Mouse (Mus musculus): ENCODE results near the gene Ksr1.

Ksr1 gene

GRCm38 (mm10) chr11:79145283-79146265, 633 bp downstream of the Ksr1 start:
- peak in 1 of 2 experiments; percentile 57 for DNase-seq

- DNase-seq = no peak
These were observed 1.5 kb downstream of the Ksr1 start for GRCm38 (mm10) chr11:79144741-79145140.

DNA sequence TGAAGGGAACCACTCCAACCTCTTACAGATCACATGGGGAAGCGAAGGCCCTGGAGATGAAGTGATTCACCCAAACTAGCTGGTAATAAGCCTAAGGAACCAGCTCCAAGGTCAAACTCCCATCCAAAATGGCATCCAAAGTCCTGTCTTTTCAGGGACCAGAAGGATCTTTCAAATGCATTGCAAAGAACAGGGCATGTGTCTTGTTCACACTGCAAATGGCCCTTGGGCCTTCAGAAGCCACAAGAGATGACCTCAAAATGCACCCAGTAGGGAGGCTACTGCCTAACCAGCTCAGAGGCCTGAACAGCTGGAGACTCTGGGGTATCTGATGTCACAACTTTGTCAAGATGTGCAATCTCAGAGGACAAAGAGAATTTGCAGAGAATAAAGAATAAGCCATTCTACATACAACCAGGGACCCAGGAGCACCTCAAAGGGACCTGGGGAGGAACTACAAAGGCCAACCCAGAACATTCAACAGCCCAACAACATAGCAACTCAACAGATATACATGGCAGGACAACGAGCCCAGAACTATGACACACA, 2.1 kb downstream of the Ksr1 start:
- DNase-seq = no peak

GRCm38 (mm10) chr11:79143322-79143721, 2.9 kb downstream of the Ksr1 start:
- DNase-seq = no peak

DNA sequence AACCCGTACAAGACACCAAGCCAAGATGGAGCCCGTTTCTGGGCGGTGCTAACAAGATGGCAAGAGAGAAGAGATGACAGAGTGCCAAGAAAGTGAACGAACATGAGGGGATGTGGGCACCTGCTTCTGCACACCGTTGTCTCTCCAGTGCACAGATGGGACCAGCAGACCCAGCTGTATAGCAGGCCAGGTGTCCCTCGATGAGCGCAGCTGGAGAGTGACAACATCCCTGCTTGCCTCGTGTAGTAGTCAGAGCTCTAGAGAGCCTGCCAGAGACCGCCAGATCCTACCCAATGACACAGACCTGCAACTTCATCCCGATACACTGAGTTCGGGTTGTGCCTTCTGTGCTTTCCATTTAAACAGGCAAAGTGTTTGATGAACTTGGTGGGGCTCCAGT, 3.8 kb downstream of the Ksr1 start:
- no peak for DNase-seq

DNA sequence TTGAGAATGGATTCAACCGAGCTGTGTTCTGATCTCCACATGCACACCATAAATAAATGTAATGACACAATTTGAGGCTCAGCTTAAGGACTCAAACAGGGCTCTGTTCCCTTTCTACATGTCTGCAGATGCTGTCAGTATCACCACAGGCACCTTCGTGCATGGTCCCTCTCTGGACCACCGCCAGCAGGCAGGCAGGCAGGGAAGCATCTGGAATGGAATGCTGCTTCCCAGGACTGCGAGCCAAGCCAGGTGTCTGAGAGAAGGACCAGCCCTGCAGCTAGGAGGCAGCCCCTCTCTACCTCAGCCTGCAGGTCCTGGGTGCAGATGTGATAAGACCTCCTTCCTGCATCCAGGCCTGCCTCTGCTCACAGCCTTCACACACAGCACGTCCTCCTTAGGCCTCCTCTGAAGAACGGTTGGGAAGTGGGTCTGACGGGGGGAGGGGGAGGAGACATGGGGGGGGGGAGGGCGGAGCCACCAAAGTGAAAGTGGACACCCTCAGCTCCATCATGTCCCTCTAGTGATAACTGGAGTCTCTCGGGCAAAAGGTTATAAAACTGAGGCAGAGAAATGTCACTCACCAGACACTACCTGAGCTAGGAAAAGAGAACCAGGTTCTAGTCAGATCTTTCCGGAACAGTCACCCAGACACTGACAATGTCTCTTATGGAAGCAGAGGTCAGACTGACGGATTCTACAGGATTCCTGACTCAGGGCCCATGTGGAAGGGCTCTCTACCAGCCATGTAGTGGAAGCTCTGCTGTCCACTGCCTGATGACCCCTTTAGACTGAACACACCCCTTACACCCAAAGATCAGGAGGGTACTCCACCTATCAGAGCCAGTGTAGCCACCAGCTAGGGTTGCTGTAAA, 4.7 kb downstream of the Ksr1 start:
- no peak for DNase-seq

- DNase-seq = no peak
These were observed 5.7 kb downstream of the Ksr1 start for GRCm38 (mm10) chr11:79140511-79140888.

- no peak for DNase-seq
These were observed 6.2 kb downstream of the Ksr1 start for GRCm38 (mm10) chr11:79139878-79140510.

- DNase-seq = no peak
These were observed 7.6 kb downstream of the Ksr1 start for GRCm38 (mm10) chr11:79138621-79139020.

- DNase-seq = no peak
These were observed 9.0 kb downstream of the Ksr1 start for GRCm38 (mm10) chr11:79137245-79137644.

- peak in 1 of 2 experiments; percentile 47 for DNase-seq
These were observed 10.4 kb downstream of the Ksr1 start for GRCm38 (mm10) chr11:79135685-79136360.

GRCm38 (mm10) chr11:79135105-79135503, 11.1 kb downstream of the Ksr1 start:
- DNase-seq = no peak

- DNase-seq = peak in 1 of 2 experiments; percentile 42
These were observed 11.6 kb downstream of the Ksr1 start for GRCm38 (mm10) chr11:79134416-79135104.

GRCm38 (mm10) chr11:79133961-79134360, 12.2 kb downstream of the Ksr1 start:
- DNase-seq = no peak

GRCm38 (mm10) chr11:79133051-79133450, 13.2 kb downstream of the Ksr1 start:
- DNase-seq = no peak

DNA sequence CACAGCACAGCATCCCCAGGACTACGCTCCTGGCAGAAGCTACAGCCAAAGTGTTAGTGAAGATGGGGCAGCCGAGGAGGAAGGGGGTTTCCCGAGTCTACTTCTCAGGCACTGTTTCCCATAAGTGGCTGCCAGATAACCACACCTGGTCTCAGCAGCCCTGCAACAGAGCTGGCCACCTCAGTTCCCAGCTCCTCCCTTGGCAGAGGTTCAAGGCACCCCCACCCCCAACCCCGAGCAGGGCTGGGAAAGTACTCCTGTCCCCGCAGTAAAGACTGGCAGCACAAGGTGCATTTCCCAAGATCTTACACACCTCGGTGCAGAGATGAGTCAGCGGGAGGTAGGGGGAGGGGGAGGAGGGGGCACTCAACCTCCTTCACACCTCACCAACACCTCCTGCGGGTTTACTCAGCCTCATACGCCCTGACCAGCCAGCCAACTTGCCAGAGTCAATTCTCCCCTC, 14.2 kb downstream of the Ksr1 start:
- no peak for DNase-seq

DNA sequence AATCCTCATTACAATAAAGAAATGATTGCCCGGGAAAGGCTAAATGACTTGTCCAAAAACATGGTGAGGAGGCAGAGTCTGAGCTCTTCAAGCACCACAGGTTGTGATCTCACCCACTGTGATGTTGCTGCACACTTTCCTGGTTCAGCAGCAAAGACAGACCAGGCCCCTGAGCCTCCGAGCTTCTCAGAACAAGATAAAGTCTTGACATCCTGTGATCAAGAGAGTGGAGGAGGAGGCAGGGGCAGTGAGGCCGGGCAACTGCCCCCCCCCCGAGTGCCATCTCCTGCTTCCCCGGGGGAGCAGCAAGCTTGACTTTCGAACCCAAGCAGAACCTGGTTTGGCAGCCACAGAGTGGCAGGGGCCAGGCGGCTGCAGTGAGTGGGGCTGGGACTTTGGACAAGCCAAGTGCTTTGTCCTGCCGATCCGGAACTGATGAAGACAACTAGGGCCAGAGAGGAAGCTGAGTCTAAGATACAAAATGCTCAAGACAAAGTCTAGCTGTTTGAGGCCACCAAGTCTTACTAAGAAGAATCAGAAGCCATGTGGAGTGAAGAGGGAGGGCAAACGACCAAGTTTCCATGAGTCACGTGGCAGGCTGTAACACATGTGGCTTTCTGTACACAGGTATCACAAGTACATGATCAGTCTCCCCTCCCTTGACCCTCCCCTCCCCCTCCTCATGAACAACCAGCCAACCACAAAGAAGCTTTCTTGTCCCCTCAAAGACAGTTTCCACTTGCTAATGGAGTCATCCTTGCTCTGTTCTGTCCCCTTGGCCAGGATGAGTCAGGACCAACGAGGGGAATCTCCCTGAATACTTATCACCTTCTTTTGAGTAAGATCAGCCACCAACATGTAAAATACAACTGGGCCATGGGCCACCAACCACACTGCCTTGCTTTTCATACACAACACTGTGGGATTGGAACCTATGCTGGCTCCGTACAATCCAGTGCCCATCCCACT, 16.5 kb downstream of the Ksr1 start:
- DNase-seq = peak in 1 of 2 experiments; percentile 22

DNA sequence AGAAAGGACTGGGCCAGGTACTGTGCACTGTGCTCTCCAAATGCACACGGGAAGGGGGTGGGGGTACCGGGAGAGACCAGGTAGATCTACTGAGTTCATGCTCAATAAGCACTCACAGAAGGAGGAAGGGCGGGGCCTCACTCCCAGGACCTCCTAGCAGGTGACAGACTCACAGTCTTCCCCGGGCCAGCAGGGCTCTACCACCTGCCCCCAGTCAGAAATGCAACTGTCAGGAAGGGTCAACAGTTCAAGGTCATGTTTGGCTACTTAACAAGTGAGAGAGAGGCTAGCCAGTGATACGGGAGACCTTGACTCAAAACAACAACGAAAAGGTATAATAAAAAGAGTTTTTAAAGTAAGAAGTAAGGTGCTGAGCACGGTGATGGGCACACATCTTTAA, 18.0 kb downstream of the Ksr1 start:
- DNase-seq = no peak

DNA sequence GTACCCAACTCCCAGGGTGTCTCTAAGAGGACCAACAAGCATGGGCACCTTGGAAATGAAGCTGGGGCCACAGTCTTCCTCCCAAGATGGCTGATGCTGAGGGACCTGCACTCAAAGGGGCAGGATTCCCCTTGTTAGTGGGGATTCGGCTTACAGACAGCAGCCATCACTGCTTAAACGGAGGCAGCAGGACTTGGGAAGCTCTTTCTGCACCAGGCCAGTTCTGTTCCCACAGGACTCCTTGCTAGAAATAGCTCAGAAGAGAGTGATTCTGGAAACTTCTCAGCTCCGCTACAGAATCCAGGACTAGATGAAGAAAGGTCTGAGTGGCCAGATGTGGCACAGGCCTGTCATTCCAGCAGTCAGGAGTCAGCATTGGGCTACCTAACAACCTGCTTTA, 19.2 kb downstream of the Ksr1 start:
- DNase-seq = no peak

- no peak for DNase-seq
These were observed 20.4 kb downstream of the Ksr1 start for GRCm38 (mm10) chr11:79125775-79126174.

All from kidney, postnatal 36 days (tissue).